Mouse (Mus musculus) embryonic facial prominence, embryonic 14.5 days (tissue): Measurements from ENCODE around the gene Ago4. TPM values are rescaled to one million over a fixed set of nuclear protein-coding genes. Genes with fewer than 3 reads are reported as not detected.

Source experiments
- ATAC-seq: fragments of 200-750 bp; cut with Nextera tagmentation; 2 replicates; pipeline ENCODE4 v1.8.0; 2017; ENCODE audit warnings: low read depth, moderate number of reproducible peaks, moderate TSS enrichment
- DNase-seq: peaks from one replicate; pipeline ENCODE4 v3.0.0-alpha.2; 2015; ENCODE audit warnings: low spot score
- H3K27ac ChIP-seq: fragments of 300-500 bp; sonication (generic); replicated peaks from 2 replicates; pipeline ENCODE4 v1.5.1; 2014; ENCODE audit warnings: low read depth, mild to moderate bottlenecking, low read length, moderate library complexity
- H3K27me3 ChIP-seq: fragments of 300-500 bp; sonication (generic); replicated peaks from 2 replicates; pipeline ENCODE4 v1.6.1; 2014; ENCODE audit warnings: low read length; ENCODE audit not compliant: control insufficient read depth, insufficient read depth
- H3K36me3 ChIP-seq: fragments of 300-500 bp; sonication (generic); 2 replicates; pipeline ENCODE4 v1.6.1; 2014; ENCODE audit warnings: low read length, mixed read lengths; ENCODE audit not compliant: control insufficient read depth, insufficient read depth
- H3K4me1 ChIP-seq: fragments of 300-500 bp; sonication (generic); 2 replicates; pipeline ENCODE4 v1.6.1; 2014; ENCODE audit warnings: antibody characterized with exemption, low read length; ENCODE audit not compliant: control insufficient read depth, insufficient read depth
- H3K4me2 ChIP-seq: fragments of 300-500 bp; sonication (generic); 2 replicates; pipeline ENCODE4 v1.6.1; 2014; ENCODE audit warnings: low read depth, mild to moderate bottlenecking, low read length, moderate library complexity, mixed read lengths
- H3K4me3 ChIP-seq: fragments of 300-500 bp; sonication (generic); 2 replicates; pipeline ENCODE4 v1.5.1; 2014; ENCODE audit warnings: low read depth, mild to moderate bottlenecking, low read length
- H3K9ac ChIP-seq: fragments of 300-500 bp; sonication (generic); 2 replicates; pipeline ENCODE4 v1.6.1; 2014; ENCODE audit warnings: low read depth, mild to moderate bottlenecking, low read length, moderate library complexity, mixed read lengths
- H3K9me3 ChIP-seq: fragments of 300-500 bp; sonication (generic); 2 replicates; pipeline ENCODE4 v1.6.1; 2016; ENCODE audit warnings: low read length; ENCODE audit not compliant: control insufficient read depth
- WGBS: fragments of 180-500 bp; shearing (Covaris S2); extraction: QIAGEN DNeasy Blood & Tissue Kit; methylation state at CpG from one replicate; pipeline ENCODE4 v1.1.7; 2014; 5-methylcytosine and 5-hydroxymethylcytosine counted together
- polyA plus RNA-seq: library from polyadenylated mRNA; unstranded; fragments of >200 nt; fragmentation: Nextera tagmentation; extraction: Ambion mirVana; gene quantifications from 2 replicates; pipeline ENCODE4 v1.2.1, GENCODE M21; 2014

Gene Ago4
- polyA plus RNA-seq, 1 experiment from 2014 or later: 2.6 TPM

- H3K4me1 ChIP-seq: no peaks in the 10 kb centered on the region
These were observed 41.3 kb downstream of the Ago4 start for GRCm38 (mm10) chr4:126491977-126492376.

GRCm38 (mm10) chr4:126490726-126491125, 42.5 kb downstream of the Ago4 start:
- H3K27ac ChIP-seq: peak overlapping the region; percentile 16; the same call in 1 of the 2 replicates
- H3K4me3 ChIP-seq: no peak overlapping the region
- no peaks in the 10 kb centered on the region for H3K36me3 ChIP-seq
- 0 out of 2 replicates have a peak overlapping the region, but pooled peaks have one; percentile 7 for H3K4me2 ChIP-seq
- H3K4me1 ChIP-seq: no peaks in the 10 kb centered on the region
- no peaks in the 10 kb centered on the region for H3K9me3 ChIP-seq
- no peaks in the 10 kb centered on the region for H3K27me3 ChIP-seq
- DNase-seq: no peak
- 73% methylated on average over 12 of the region's 12 CpGs for WGBS
- ATAC-seq: no peak
- H3K9ac ChIP-seq: no peak overlapping the region

More at GRCm38 (mm10) chr4:126491977-126492376, 41.3 kb downstream of the Ago4 start:
- Histone ChIP-seq H3K9ac (no peak overlapping the region), H3K4me3 (no peak overlapping the region), H3K4me2 (no peak overlapping the region), H3K36me3 (peaks cover 8% of the 10 kb centered on the region; the same call in 1 of the 2 replicates), H3K27me3 (no peaks in the 10 kb centered on the region), H3K9me3 (no peaks in the 10 kb centered on the region), H3K27ac (no peak overlapping the region)
- DNase-seq: no peak
- 55% methylated on average over 5 of the region's 5 CpGs for WGBS
- no peak for ATAC-seq

- H3K9ac ChIP-seq: no peak overlapping the region
- no peak overlapping the region for H3K27ac ChIP-seq
- no peaks in the 10 kb centered on the region for H3K27me3 ChIP-seq
- H3K9me3 ChIP-seq: no peaks in the 10 kb centered on the region
- H3K4me1 ChIP-seq: no peaks in the 10 kb centered on the region
- H3K4me3 ChIP-seq: no peak overlapping the region
- DNase-seq: no peak
- WGBS: 85% methylated on average over 5 of the region's 5 CpGs
- no peaks in the 10 kb centered on the region for H3K36me3 ChIP-seq
- ATAC-seq: no peak
- H3K4me2 ChIP-seq: no peak overlapping the region
These were observed 43.5 kb downstream of the Ago4 start for GRCm38 (mm10) chr4:126489811-126490210.

DNA sequence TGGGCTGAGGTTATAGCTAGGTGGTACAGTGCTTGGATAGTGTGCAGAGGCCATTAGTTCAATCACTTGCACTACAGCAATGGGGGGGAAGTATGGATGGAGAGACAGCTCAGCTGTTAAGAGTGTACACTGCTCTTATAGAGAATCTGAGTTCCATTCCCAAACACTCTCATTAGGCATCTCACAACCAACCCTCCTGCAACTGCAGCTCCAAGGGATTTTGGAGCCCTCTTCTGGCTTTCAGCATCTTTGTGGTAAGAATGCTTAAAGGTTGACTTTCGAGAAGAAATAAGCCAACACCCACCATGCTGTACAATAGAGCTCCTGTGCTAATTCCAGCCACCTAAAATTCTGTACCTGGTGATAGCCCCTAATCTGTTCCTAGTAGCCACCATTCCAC, 47.1 kb downstream of the Ago4 start:
- Histone ChIP-seq H3K9ac (no peak overlapping the region), H3K27ac (no peak overlapping the region), H3K4me3 (no peak overlapping the region)

DNA sequence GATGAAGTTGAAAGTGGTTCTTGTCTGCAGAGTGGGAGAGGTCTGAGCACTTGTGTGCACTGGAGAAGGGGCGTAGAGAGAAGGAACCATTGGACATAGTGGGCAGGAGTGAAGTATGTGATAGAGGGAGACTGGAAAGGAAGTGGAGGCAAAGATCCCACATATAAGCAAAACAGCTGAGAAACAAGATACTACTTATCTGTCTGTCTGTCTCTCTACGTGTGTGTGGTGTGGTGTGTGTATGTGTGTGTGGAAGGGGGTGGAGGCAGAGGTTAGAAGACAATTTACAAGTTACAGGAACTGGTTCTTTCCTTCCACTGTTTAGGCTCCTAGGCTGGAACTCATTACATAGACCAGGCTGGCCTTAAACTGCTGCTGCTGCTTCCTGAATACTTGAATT, 48.2 kb downstream of the Ago4 start:
- Histone ChIP-seq H3K9me3 (no peaks in the 10 kb centered on the region), H3K4me3 (no peak overlapping the region), H3K27ac (no peak overlapping the region), H3K9ac (no peak overlapping the region), H3K4me2 (no peak overlapping the region), H3K27me3 (no peaks in the 10 kb centered on the region), H3K4me1 (no peaks in the 10 kb centered on the region), H3K36me3 (no peaks in the 10 kb centered on the region)
- ATAC-seq (no peak), DNase-seq (no peak)
- 63% methylated on average over 2 of the region's 2 CpGs for WGBS

More for the DNA sequence above, 47.1 kb downstream of the Ago4 start:
- no peak for ATAC-seq
- no peak for DNase-seq
- no peaks in the 10 kb centered on the region for H3K27me3 ChIP-seq
- H3K4me1 ChIP-seq: no peaks in the 10 kb centered on the region
- H3K4me2 ChIP-seq: no peak overlapping the region
- WGBS: 80% methylated on average over 1 of the region's 1 CpGs
- no peaks in the 10 kb centered on the region for H3K36me3 ChIP-seq
- no peaks in the 10 kb centered on the region for H3K9me3 ChIP-seq

DNA sequence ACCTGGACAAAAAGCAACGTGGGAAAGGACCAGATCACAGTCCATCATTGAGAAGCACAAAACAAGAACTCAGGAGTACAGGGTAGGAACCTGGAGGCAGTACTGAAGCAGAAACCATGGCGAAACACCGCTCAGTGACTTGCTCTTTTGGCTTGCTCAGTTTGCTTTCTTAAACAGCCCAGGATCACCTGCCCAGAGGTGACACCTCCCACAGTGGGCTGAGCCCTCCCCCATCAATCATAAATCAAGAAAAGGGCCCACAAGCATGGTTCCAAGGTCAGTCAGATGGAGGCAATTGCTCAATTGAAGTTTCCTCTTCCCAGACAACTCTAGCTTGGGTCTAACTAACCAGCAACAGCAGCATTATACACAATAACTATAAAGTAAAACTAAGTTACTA, 49.4 kb downstream of the Ago4 start:
- Histone ChIP-seq H3K9me3 (no peaks in the 10 kb centered on the region), H3K36me3 (no peaks in the 10 kb centered on the region), H3K27me3 (no peaks in the 10 kb centered on the region), H3K4me3 (no peak overlapping the region), H3K4me1 (no peaks in the 10 kb centered on the region), H3K4me2 (no peak overlapping the region), H3K27ac (no peak overlapping the region), H3K9ac (no peak overlapping the region)
- DNase-seq (no peak), ATAC-seq (no peak)
- WGBS: 83% methylated on average over 3 of the region's 3 CpGs

GRCm38 (mm10) chr4:126482951-126483350, 50.3 kb downstream of the Ago4 start:
- DNase-seq (no peak), ATAC-seq (no peak)
- no peaks in the 10 kb centered on the region for H3K36me3 ChIP-seq
- no peak overlapping the region for H3K9ac ChIP-seq
- H3K4me1 ChIP-seq: no peaks in the 10 kb centered on the region
- WGBS: 77% methylated on average over 12 of the region's 12 CpGs
- no peak overlapping the region for H3K4me3 ChIP-seq
- no peaks in the 10 kb centered on the region for H3K9me3 ChIP-seq
- no peak overlapping the region for H3K27ac ChIP-seq
- no peak overlapping the region for H3K4me2 ChIP-seq
- no peaks in the 10 kb centered on the region for H3K27me3 ChIP-seq

DNA sequence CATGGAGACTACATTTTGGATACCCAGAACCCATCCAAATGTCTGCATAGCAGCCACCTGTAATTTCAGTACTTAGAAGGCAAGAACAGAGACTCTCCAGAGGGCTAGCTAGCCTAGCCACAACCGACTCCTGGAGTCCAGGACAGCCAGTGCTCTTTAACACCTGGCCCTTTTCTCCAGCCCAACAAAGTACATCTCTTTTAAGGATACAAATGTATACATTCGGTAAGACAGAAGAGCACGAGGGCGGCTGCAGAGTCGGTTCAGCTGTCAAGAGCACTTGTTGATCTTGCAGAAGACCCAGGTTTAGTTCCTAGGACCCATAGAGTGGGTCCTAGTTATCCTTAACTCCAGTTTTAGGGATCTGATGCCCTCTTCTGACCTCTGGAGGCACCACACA, 51.8 kb downstream of the Ago4 start:
- Histone ChIP-seq H3K27ac (no peak overlapping the region), H3K27me3 (no peaks in the 10 kb centered on the region), H3K4me1 (no peaks in the 10 kb centered on the region), H3K4me2 (no peak overlapping the region), H3K9me3 (no peaks in the 10 kb centered on the region), H3K4me3 (no peak overlapping the region), H3K9ac (no peak overlapping the region), H3K36me3 (no peaks in the 10 kb centered on the region)
- DNase-seq (no peak), ATAC-seq (no peak)
- WGBS: 87% methylated on average over 5 of the region's 5 CpGs

- no peak overlapping the region for H3K4me3 ChIP-seq
- no peak overlapping the region for H3K27ac ChIP-seq
- H3K4me2 ChIP-seq: no peak overlapping the region
- 59% methylated on average over 3 of the region's 3 CpGs for WGBS
- DNase-seq (no peak), ATAC-seq (no peak)
- no peaks in the 10 kb centered on the region for H3K9me3 ChIP-seq
- H3K4me1 ChIP-seq: no peaks in the 10 kb centered on the region
- no peaks in the 10 kb centered on the region for H3K36me3 ChIP-seq
- H3K9ac ChIP-seq: no peak overlapping the region
- no peaks in the 10 kb centered on the region for H3K27me3 ChIP-seq
These were observed 53.0 kb downstream of the Ago4 start for GRCm38 (mm10) chr4:126480288-126480687.
